Mouse (Mus musculus): ENCODE data around the gene Glt8d2.
A peak's percentile ranks its signal among the peaks of the same experiment; 100 is the strongest.
"Not testable (repeated sequence)": the region's sequence is repeated elsewhere in the genome, so short reads cannot be mapped to it uniquely, and the experiment has no call there.

Gene Glt8d2

DNA sequence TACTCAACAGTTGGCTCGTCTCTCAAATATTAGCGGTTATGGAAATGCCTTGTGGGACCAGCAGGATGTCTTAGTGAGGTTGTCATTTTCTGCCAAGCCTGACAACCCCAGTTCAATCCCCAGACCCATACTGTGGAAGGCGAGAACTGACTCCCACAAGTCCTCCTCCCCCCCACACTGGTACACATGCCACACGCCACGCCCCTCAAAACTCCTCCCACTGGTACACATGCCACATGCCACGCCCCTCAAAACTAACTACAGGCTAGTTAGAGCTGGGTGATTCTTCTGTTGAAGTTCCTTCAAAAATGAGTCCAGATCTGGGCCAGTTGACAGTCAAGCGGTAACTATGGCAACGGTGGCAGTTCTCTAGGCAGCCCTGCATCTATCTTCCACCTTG lies 44.4 kb downstream of the Glt8d2 start:
- no peak for DNase-seq (ENCODE audit: extremely low spot score)

DNA sequence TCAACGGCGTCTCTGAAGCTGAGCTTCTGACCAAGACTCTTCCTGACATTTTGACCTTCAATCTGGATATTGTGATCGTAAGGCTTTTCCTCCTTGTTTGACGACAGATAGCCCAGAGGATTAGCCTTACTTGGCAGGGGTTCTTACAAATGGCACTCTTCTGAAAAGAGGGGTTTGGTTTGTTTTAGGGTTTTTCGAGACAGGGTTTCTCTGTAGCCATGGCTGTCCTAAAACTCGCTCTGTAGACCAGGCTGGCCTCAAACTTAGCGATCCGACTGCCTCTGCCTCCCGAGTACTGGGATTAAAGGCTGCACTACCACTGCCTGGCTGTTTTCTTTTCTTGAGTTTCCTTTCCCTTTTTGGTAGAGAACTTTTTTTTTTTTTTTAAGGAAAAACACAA lies 49.0 kb downstream of the Glt8d2 start:
- DNase-seq (ENCODE audit: extremely low spot score) = no peak

DNA sequence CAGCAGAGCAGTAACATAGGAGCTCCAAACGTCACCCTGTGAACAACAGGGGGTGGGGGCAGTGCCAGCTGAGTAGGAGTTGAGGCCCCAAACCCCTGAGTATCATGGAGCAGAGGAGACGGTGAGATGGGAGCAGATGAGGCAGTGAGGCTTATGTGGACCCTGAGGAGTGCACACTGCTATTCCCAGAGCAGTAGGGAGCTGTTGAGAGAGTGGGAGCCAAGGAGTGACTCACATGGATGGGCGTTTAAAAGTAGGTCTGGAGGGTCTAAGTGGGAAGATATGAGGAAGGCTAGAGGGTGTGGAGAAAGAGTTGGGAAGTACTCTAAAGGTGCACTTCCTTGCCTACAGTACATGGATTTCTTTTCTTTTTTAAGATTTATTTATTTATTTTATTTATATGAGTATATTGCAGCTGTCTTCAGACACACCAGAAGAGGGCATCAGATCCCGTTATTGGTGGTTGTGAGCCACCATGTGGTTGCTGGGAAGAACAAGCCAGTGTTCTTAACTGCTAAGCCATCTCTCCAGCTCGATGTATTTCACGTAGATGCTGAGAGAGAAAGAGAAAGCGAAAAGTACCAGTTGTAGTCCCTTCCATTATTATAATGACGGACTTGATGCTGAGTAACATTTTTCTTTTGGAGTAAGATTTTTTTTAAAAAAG lies 51.3 kb downstream of the Glt8d2 start:
- DNase-seq (ENCODE audit: extremely low spot score) = no peak

GRCm38 (mm10) chr10:82636321-82636720 lies 54.1 kb downstream of the Glt8d2 start:
- no peak for DNase-seq (ENCODE audit: extremely low spot score)

DNA sequence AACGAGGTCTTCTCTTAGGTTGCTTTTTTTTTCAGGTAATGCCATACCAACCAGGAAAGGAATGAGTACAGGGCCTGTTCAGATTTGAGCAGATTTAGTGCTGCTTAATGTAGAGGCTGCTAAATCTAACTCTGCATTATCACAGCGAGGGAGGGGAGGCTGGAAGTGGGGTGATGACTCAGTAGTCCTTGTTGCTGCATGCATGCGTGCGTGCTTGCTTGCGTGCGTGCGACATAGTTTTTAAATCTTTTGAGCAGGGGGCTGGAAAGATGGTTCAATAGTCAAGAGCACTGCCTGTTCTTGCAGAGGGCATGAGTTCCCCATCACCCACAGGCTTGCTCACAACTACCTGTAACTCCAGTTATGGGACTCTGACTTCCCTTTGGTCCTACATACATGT lies 56.1 kb downstream of the Glt8d2 start:
- DNase-seq (ENCODE audit: extremely low spot score) = no peak

DNA sequence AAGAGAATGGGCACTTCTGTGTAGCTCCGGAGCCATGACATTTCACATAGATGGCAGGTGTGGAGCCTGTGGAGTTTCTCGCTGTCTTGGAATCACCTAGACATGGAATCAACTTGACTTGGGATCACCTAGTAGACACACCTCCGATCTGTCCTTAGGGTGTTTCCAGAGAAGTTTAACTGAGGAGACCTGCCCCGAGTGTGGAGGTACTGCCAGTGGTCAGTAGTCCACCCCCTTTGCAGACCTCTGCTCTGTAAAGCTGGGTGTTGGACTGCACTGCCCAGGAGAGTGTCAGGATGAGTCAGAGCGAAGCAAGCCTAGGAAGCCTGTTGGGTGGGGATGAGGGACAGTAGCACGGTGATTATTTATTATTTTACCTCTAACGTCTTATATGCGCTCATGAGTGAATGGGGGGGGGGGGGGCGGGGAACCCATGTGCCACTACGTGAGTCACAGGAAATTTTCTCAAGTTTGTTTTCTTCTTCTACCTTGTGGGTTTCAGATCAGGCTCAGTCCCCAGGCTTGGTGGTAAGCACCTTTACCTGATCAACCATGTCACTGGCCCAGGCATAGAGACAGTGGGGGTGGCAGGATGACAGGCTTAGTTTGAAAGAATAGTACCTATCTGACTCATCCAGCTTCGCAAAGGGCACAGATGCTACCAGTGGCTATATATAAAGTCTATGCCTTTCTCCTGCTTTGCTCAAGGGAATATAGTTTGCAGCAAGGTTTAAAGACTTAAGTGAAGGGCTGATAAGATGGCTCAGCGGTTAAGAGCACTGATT lies 57.8 kb downstream of the Glt8d2 start:
- no peak for DNase-seq (ENCODE audit: extremely low spot score)

DNA sequence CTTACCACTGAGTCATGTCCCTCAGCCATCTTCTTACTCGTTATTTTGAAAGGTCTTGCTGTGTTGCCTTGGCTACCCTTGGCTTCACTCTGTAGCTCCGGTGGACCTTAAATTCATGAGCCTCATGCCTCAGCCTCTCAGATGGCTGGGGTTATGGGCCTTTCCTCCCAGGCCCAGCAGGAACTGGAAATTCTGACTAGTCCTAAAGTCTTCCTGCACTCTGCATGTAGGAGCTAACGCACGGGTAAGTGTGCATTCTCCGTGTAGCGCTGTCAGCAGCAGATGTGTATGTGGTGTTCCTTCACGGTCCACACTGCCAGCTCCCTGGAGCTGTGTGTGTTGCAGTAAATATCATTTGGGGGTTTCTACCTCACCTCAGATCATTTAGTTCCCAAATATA lies 59.3 kb downstream of the Glt8d2 start:
- no peak for DNase-seq (ENCODE audit: extremely low spot score)

GRCm38 (mm10) chr10:82630497-82630896 lies 60.0 kb downstream of the Glt8d2 start:
- DNase-seq (ENCODE audit: extremely low spot score) = no peak

GRCm38 (mm10) chr10:82629586-82630255 lies 60.7 kb downstream of the Glt8d2 start, which contains the start of gene Tdg:
Gene Tdg (plus strand): TSS chr10:82629828.
- peak; percentile 91 for DNase-seq (ENCODE audit: extremely low spot score)

DNA sequence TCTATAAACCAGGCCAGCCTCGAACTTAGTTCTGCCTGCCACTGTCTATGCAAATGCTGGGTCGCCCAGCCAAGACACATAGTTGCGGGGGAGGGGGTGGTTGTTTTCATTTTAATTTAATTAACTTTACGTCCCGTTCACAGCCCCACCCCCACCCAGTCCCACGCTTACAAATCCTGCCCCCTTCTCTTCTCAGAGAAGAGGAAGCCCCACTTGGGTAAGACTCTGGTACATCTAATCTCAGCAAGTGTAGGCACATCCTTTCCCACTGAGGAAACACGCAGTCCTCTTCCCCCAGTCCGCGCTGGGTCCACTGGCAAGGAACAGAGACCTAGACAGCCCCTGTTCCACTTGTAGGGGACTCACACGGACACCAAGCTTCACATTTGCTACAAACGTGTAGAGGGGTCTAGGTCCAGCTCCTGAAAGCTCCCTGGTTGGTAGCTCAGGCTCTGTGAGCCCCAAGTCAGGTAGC lies 61.3 kb downstream of the Glt8d2 start:
- no peak for DNase-seq (ENCODE audit: extremely low spot score)

DNA sequence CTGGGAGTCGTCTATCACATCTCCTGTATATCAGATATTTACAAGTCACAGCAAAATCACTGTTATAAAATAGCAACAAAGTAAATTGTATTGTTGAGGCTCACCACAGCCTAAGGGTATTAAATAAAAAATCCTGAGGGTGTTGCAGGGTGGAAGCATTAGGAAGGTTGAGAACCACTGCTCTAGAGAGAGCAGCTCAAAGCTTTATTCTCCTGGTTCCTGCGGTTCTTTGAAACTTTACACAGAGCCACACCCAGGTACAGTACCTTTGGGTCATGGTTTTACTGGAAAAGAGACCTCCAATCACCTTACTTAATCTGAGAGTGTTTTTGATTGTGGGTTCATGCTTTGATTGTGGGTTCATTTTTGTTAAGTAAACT lies 66.9 kb downstream of the Glt8d2 start:
- not testable (repeated sequence) for DNase-seq (ENCODE audit: extremely low spot score)

DNA sequence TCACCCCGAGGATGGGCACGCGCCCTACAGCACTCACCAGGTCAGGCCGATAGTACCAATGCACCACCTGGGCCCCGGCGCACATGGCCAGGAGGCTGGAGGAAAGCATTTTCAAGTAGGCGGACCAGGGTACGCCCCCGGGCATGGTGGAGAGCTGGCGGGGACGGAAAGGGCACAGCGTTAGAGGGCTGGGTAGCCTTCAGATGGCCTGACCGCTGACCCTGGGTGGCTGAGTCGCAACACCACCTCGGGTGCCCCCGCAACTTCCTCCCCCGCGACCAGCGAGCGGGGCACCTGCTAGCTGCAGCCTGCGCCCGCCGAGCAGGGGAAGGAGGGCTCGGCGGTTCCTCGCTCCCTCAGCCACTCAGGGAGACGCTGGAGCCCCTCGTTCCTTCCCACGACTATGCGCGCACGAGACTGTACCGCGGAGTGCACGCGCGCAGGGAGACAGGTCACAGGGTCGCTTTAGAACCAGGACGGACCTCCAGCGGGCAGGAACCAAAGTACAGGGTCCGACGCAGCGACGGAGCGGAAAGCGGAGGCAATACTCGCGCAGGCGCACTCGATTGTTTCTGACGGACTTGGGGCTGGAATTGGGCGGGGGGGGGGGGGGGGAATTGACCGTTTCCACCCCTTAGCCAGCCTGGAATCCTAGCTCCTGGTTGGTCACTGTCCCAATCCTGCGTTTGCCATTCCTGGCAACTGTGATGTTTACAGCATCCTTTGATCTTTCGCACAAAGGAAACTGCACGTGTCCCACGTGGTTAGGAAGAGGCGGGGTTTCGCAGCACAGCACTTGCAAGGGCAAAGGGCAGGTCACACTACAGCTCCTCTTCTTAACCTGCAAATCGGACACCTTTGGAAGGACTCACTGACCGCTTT lies 67.5 kb downstream of the Glt8d2 start, which contains the start of gene 1190007I07Rik:
TSS of gene 1190007I07Rik (minus strand) at position 558 of the 882 bp plus-strand sequence.
- peak; percentile 92 for DNase-seq (ENCODE audit: extremely low spot score)

GRCm38 (mm10) chr10:82622235-82622634 lies 68.2 kb downstream of the Glt8d2 start:
- DNase-seq (ENCODE audit: extremely low spot score) = no peak
